Mouse (Mus musculus) liver, embryonic 12.5 days (tissue): ENCODE measurements around the gene Bcar1. TPM values are rescaled to one million over a fixed set of nuclear protein-coding genes. Genes with fewer than 3 reads are reported as not detected.

Source experiments
- ATAC-seq: fragments of 200-750 bp; cut with Nextera tagmentation; 2 replicates; pipeline ENCODE4 v1.8.0; 2017; ENCODE audit warnings: moderate number of reproducible peaks, mild to moderate bottlenecking, moderate library complexity
- H3K27ac ChIP-seq: fragments of 300-500 bp; sonication (generic); 2 replicates; pipeline ENCODE4 v1.5.1; 2016; ENCODE audit warnings: mild to moderate bottlenecking
- H3K27me3 ChIP-seq: fragments of 300-500 bp; sonication (generic); replicated peaks from 2 replicates; pipeline ENCODE4 v1.6.1; 2016; ENCODE audit warnings: mild to moderate bottlenecking, moderate library complexity
- H3K36me3 ChIP-seq: fragments of 300-500 bp; sonication (generic); 2 replicates; pipeline ENCODE4 v1.6.1; 2016; ENCODE audit warnings: mild to moderate bottlenecking, moderate library complexity
- H3K4me1 ChIP-seq: fragments of 300-500 bp; sonication (generic); 2 replicates; pipeline ENCODE4 v1.6.1; 2016
- H3K4me2 ChIP-seq: fragments of 300-500 bp; sonication (generic); 2 replicates; pipeline ENCODE4 v1.6.1; 2016; ENCODE audit warnings: mild to moderate bottlenecking, moderate library complexity
- H3K4me3 ChIP-seq: fragments of 300-500 bp; sonication (generic); 2 replicates; pipeline ENCODE4 v1.5.1; 2016; ENCODE audit warnings: mild to moderate bottlenecking, moderate library complexity
- H3K9ac ChIP-seq: fragments of 300-500 bp; sonication (generic); 2 replicates; pipeline ENCODE4 v1.6.1; 2016; ENCODE audit warnings: mild to moderate bottlenecking, moderate library complexity
- H3K9me3 ChIP-seq: fragments of 300-500 bp; sonication (generic); replicated peaks from 2 replicates; pipeline ENCODE4 v1.6.1; 2016; ENCODE audit warnings: mild to moderate bottlenecking, moderate library complexity
- WGBS: fragments of 180-500 bp; shearing (Covaris S2); methylation state at CpG from one replicate; pipeline ENCODE4 v1.1.7; 2016; ENCODE audit not compliant: insufficient replicate concordance; 5-methylcytosine and 5-hydroxymethylcytosine counted together
- polyA plus RNA-seq: library from polyadenylated mRNA; unstranded; fragments of >200 nt; fragmentation: Nextera tagmentation; extraction: Ambion mirVana; gene quantifications from 2 replicates; pipeline ENCODE4 v1.2.1, GENCODE M21; 2016

Gene Bcar1
- polyA plus RNA-seq, 1 experiment from 2014 or later = 9.5 TPM

GRCm38 (mm10) chr8:111745086-111745485 lies 1.5 kb upstream of the Bcar1 start:
- Histone ChIP-seq H3K4me2 (peak overlapping the region; percentile 55), H3K4me3 (peak overlapping the region; percentile 32; the same call in 1 of the 2 replicates), H3K9me3 (no peaks in the 10 kb centered on the region), H3K36me3 (no peaks in the 10 kb centered on the region), H3K27ac (no peak overlapping the region), H3K4me1 (peaks cover 60% of the 10 kb centered on the region), H3K9ac (no peak overlapping the region), H3K27me3 (peaks cover 70% of the 10 kb centered on the region)
- WGBS = 55% methylated on average over 5 of the region's 5 CpGs
- no peak for ATAC-seq

- H3K27ac ChIP-seq = peak overlapping the region; percentile 63
- H3K27me3 ChIP-seq = peaks cover 88% of the 10 kb centered on the region
- no peaks in the 10 kb centered on the region for H3K9me3 ChIP-seq
- 2% methylated on average over 39 of the region's 44 CpGs for WGBS
- H3K4me1 ChIP-seq = peaks cover 66% of the 10 kb centered on the region
- H3K4me2 ChIP-seq = peak overlapping the region; percentile 79
- peak overlapping the region; percentile 70 for H3K9ac ChIP-seq
- ATAC-seq = peak; percentile 8; the same call in 1 of the 2 replicates
- peak overlapping the region; percentile 64 for H3K4me3 ChIP-seq
- H3K36me3 ChIP-seq = no peaks in the 10 kb centered on the region
Observed at GRCm38 (mm10) chr8:111743101-111743791, 363 bp downstream of the Bcar1 start.

GRCm38 (mm10) chr8:111742261-111743037 lies 1.2 kb downstream of the Bcar1 start:
- no peaks in the 10 kb centered on the region for H3K9me3 ChIP-seq
- WGBS = 44% methylated on average over 11 of the region's 11 CpGs
- peak overlapping the region; percentile 79 for H3K4me2 ChIP-seq
- peak overlapping the region; percentile 63 for H3K27ac ChIP-seq
- H3K27me3 ChIP-seq = peaks cover 92% of the 10 kb centered on the region
- peaks cover 66% of the 10 kb centered on the region for H3K4me1 ChIP-seq
- peak overlapping the region; percentile 64 for H3K4me3 ChIP-seq
- peak overlapping the region; percentile 70; the same call in 1 of the 2 replicates for H3K9ac ChIP-seq
- peak; percentile 19; the same call in 1 of the 2 replicates for ATAC-seq
- no peaks in the 10 kb centered on the region for H3K36me3 ChIP-seq

- H3K27ac ChIP-seq = 0 out of 2 replicates have a peak overlapping the region, but pooled peaks have one; percentile 41
- H3K4me2 ChIP-seq = peak overlapping the region; percentile 79
- H3K27me3 ChIP-seq = peaks cover 95% of the 10 kb centered on the region
- H3K4me1 ChIP-seq = peaks cover 70% of the 10 kb centered on the region
- H3K9ac ChIP-seq = no peak overlapping the region
- H3K36me3 ChIP-seq = no peaks in the 10 kb centered on the region
- no peak overlapping the region for H3K4me3 ChIP-seq
- H3K9me3 ChIP-seq = no peaks in the 10 kb centered on the region
- ATAC-seq = no peak
- WGBS = 58% methylated on average over 6 of the region's 6 CpGs
Observed at GRCm38 (mm10) chr8:111741556-111741955, 2.1 kb downstream of the Bcar1 start.

- Histone ChIP-seq H3K27me3 (peaks cover 95% of the 10 kb centered on the region), H3K4me1 (peaks cover 69% of the 10 kb centered on the region), H3K9ac (no peak overlapping the region), H3K4me2 (peak overlapping the region; percentile 3; the same call in 1 of the 2 replicates), H3K4me3 (no peak overlapping the region), H3K36me3 (no peaks in the 10 kb centered on the region), H3K27ac (no peak overlapping the region), H3K9me3 (no peaks in the 10 kb centered on the region)
- no peak for ATAC-seq
- 67% methylated on average over 8 of the region's 8 CpGs for WGBS
Observed at GRCm38 (mm10) chr8:111740994-111741393, 2.6 kb downstream of the Bcar1 start.

GRCm38 (mm10) chr8:111740301-111740711 lies 3.3 kb downstream of the Bcar1 start:
- 0 out of 2 replicates have a peak overlapping the region, but pooled peaks have one; percentile 1 for H3K4me2 ChIP-seq
- H3K36me3 ChIP-seq = no peaks in the 10 kb centered on the region
- no peak for ATAC-seq
- no peaks in the 10 kb centered on the region for H3K9me3 ChIP-seq
- H3K9ac ChIP-seq = no peak overlapping the region
- WGBS = 59% methylated on average over 7 of the region's 7 CpGs
- peaks cover 71% of the 10 kb centered on the region for H3K4me1 ChIP-seq
- peaks cover 95% of the 10 kb centered on the region for H3K27me3 ChIP-seq
- H3K4me3 ChIP-seq = no peak overlapping the region
- no peak overlapping the region for H3K27ac ChIP-seq

- Histone ChIP-seq H3K36me3 (no peaks in the 10 kb centered on the region), H3K27ac (no peak overlapping the region), H3K9ac (no peak overlapping the region), H3K4me2 (no peak overlapping the region), H3K4me1 (peaks cover 72% of the 10 kb centered on the region), H3K27me3 (peaks cover 95% of the 10 kb centered on the region), H3K9me3 (no peaks in the 10 kb centered on the region), H3K4me3 (no peak overlapping the region)
- ATAC-seq = no peak
- WGBS = 27% methylated on average over 7 of the region's 7 CpGs
Observed at GRCm38 (mm10) chr8:111739604-111740003, 4.0 kb downstream of the Bcar1 start.

GRCm38 (mm10) chr8:111738867-111739266 lies 4.7 kb downstream of the Bcar1 start:
- no peaks in the 10 kb centered on the region for H3K36me3 ChIP-seq
- H3K4me2 ChIP-seq = no peak overlapping the region
- no peaks in the 10 kb centered on the region for H3K9me3 ChIP-seq
- no peak for ATAC-seq
- peaks cover 73% of the 10 kb centered on the region for H3K4me1 ChIP-seq
- H3K4me3 ChIP-seq = no peak overlapping the region
- H3K27ac ChIP-seq = no peak overlapping the region
- peaks cover 95% of the 10 kb centered on the region for H3K27me3 ChIP-seq
- no peak overlapping the region for H3K9ac ChIP-seq
- WGBS = 65% methylated on average over 6 of the region's 6 CpGs

- Histone ChIP-seq H3K27ac (no peak overlapping the region; the same call in 1 of the 2 replicates), H3K4me2 (no peak overlapping the region), H3K4me3 (no peak overlapping the region), H3K36me3 (no peaks in the 10 kb centered on the region), H3K9ac (no peak overlapping the region), H3K9me3 (no peaks in the 10 kb centered on the region), H3K4me1 (peaks cover 73% of the 10 kb centered on the region), H3K27me3 (peaks cover 95% of the 10 kb centered on the region)
- WGBS = 55% methylated on average over 7 of the region's 7 CpGs
- ATAC-seq = no peak
Observed at GRCm38 (mm10) chr8:111736321-111736720, 7.3 kb downstream of the Bcar1 start.

GRCm38 (mm10) chr8:111735791-111736190 lies 7.8 kb downstream of the Bcar1 start:
- 50% methylated on average over 4 of the region's 4 CpGs for WGBS
- H3K27me3 ChIP-seq = peaks cover 95% of the 10 kb centered on the region
- H3K36me3 ChIP-seq = no peaks in the 10 kb centered on the region
- H3K4me1 ChIP-seq = peaks cover 73% of the 10 kb centered on the region
- no peak overlapping the region for H3K4me2 ChIP-seq
- H3K4me3 ChIP-seq = no peak overlapping the region
- no peak for ATAC-seq
- no peaks in the 10 kb centered on the region for H3K9me3 ChIP-seq
- H3K27ac ChIP-seq = no peak overlapping the region; the same call in 1 of the 2 replicates
- no peak overlapping the region for H3K9ac ChIP-seq

- no peak overlapping the region for H3K9ac ChIP-seq
- no peak for ATAC-seq
- H3K4me2 ChIP-seq = no peak overlapping the region
- no peaks in the 10 kb centered on the region for H3K9me3 ChIP-seq
- H3K4me3 ChIP-seq = no peak overlapping the region
- H3K4me1 ChIP-seq = peaks cover 73% of the 10 kb centered on the region
- H3K36me3 ChIP-seq = no peaks in the 10 kb centered on the region
- H3K27me3 ChIP-seq = peaks cover 95% of the 10 kb centered on the region
- WGBS = 31% methylated on average over 8 of the region's 8 CpGs
- H3K27ac ChIP-seq = no peak overlapping the region
Observed at GRCm38 (mm10) chr8:111735335-111735761, 8.3 kb downstream of the Bcar1 start.
